Mouse (Mus musculus): ENCODE measurements around the gene Olfr171.
"Not testable (repeated sequence)": the region's sequence is repeated elsewhere in the genome, so short reads cannot be mapped to it uniquely, and the experiment has no call there.

Olfr171 gene

DNA sequence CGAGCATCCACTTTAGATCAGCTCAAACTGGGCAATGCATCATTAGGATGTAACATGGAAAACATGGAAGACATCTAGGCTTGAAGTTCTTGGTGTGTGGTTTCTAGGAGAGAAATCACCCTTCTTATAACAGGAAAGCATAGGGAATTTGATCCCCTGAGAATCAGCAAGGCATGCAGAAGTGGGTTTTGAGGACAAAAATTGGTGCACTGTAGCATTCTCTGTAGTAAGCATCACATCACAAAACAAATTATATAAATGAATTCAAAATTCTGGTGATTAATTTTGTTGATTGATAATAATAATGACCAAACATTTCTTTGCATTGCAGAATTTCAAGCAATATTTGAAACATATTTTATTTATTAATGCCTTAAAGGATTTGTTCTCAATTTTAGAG, at the start of gene Olfr171:
Gene Olfr171 (minus strand): TSS at position 101 of the 400 bp plus-strand sequence.
- no peak for DNase-seq (ENCODE audit: low spot score in 2 of 2)

- DNase-seq (ENCODE audit: low spot score in 2 of 2), result no peak
Observed at GRCm38 (mm10) chr16:19670768-19671357, 41.1 kb upstream of the Olfr171 start.

- DNase-seq (ENCODE audit: low spot score in 2 of 2), result no peak
Observed at GRCm38 (mm10) chr16:19666312-19666711, 36.6 kb upstream of the Olfr171 start.

GRCm38 (mm10) chr16:19611782-19612181, 17.9 kb downstream of the Olfr171 start, which contains the start of gene Olfr170:
Gene Olfr170, minus strand, starts transcription at chr16:19611882.
- not testable (repeated sequence) for DNase-seq (ENCODE audit: low spot score in 2 of 2)

- DNase-seq (ENCODE audit: low spot score in 2 of 2), result no peak
Observed at GRCm38 (mm10) chr16:19603166-19603565, 26.6 kb downstream of the Olfr171 start.
